8 mouse cellular contexts compared by ENCODE assay signal in the genomic region with DNA sequence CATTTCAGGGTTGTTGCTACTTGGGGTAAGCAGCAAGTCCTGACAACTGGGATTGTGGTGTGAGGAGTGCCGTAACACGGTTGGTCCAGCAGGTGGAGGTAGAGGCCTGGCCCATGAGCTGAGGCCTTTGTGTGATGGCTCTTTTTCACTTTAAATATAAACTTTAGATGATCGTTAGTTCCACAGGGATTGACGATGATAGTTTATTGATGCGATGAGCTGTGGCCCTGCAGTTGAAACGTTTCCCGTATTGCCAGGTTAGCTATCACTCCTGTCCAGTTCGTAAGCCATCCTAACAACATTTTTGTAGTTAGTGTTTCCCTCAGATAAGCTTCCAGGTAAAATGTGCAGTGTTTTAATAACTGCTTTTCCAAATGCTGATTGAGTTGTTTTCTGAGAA. TPM values are rescaled to one million over a fixed set of nuclear protein-coding genes. Genes with fewer than 3 reads are reported as not detected.
DNase-seq lines count a peak whose midpoint lies in the region; ATAC-seq and TF ChIP-seq lines count a peak whose summit lies in the region.

No protein-coding gene starts in this region.

- WGBS in forebrain, embryonic 11.5 days: 75% methylated on average over 8 of the region's 8 CpGs
- 68% methylated on average over 8 of the region's 8 CpGs for WGBS in hindbrain, postnatal 0 days
- WGBS in thymus, adult 2 months: 44% methylated on average over 8 of the region's 8 CpGs

- no peaks in the 10 kb centered on the region for H3K9me3 ChIP-seq in forebrain, embryonic 11.5 days (ENCODE audit: control insufficient read depth, low read length)
- no peaks in the 10 kb centered on the region for H3K9me3 ChIP-seq in hindbrain, postnatal 0 days (ENCODE audit: low read length)

- H3K27me3 ChIP-seq in forebrain, embryonic 11.5 days (ENCODE audit: control insufficient read depth, insufficient read depth, low read length): no peaks in the 10 kb centered on the region
- H3K27me3 ChIP-seq in hindbrain, postnatal 0 days (ENCODE audit: insufficient read depth, low read length): no peaks in the 10 kb centered on the region
- no peaks in the 10 kb centered on the region for H3K27me3 ChIP-seq in thymus, adult 2 months (ENCODE audit: control insufficient read depth, insufficient read depth, low read length)

- H3K36me3 ChIP-seq in forebrain, embryonic 11.5 days (ENCODE audit: control insufficient read depth, insufficient read depth, low read length): peaks cover 2% of the 10 kb centered on the region
- H3K36me3 ChIP-seq in hindbrain, postnatal 0 days (ENCODE audit: insufficient read depth, low read length): 0 out of 2 replicates have a peak, but pooled peaks cover 5% of the 10 kb centered on the region
- no peaks in the 10 kb centered on the region for H3K36me3 ChIP-seq in thymus, adult 2 months (ENCODE audit: control insufficient read depth, insufficient read depth, low read length)

- TF ChIP-seq POLR2A in brain, embryonic 14.5 days (IDR thresholded peaks at IDR 0.05; ENCODE audit: borderline replicate concordance, extremely low read depth, insufficient read depth, insufficient read length, poor library complexity, severe bottlenecking): no peak
- TF ChIP-seq POLR2A in thymus, adult 2 months (IDR thresholded peaks at IDR 0.05; ENCODE audit: control insufficient read depth, extremely low read depth, insufficient read depth, low read length, poor library complexity): no peak

- peak; percentile 87 for TF ChIP-seq CTCF in brain, embryonic 14.5 days (IDR thresholded peaks at IDR 0.05; ENCODE audit: borderline replicate concordance, extremely low read depth, insufficient read depth, insufficient read length)
- peak; percentile 83 for TF ChIP-seq CTCF in hindbrain, postnatal 0 days (IDR thresholded peaks at IDR 0.05; ENCODE audit: low read depth)
- TF ChIP-seq CTCF in thymus, adult 2 months (IDR thresholded peaks at IDR 0.05; ENCODE audit: borderline replicate concordance, control insufficient read depth, extremely low read depth, insufficient read depth, low read length, poor library complexity): peak; percentile 79; the same call in 1 of the 2 replicates

- intact Hi-C loops in left cerebral cortex, postnatal 25 days (cut with DNase I): loop anchor here (2.0 to 5.0 kb wide), 3 partner anchors 47 to 817 kb away; partner anchors contain the start of gene Dcbld2

- no peaks in the 10 kb centered on the region for H3K4me1 ChIP-seq in forebrain, embryonic 11.5 days (replicated peaks; ENCODE audit: control insufficient read depth, insufficient read depth, low read length)
- no peaks in the 10 kb centered on the region for H3K4me1 ChIP-seq in hindbrain, postnatal 0 days (ENCODE audit: insufficient read depth, low read length)
- H3K4me1 ChIP-seq in thymus, adult 2 months (replicated peaks; ENCODE audit: control insufficient read depth, insufficient read depth, low read length): no peaks in the 10 kb centered on the region

- H3K9ac ChIP-seq in forebrain, embryonic 11.5 days (ENCODE audit: low read length): no peak overlapping the region
- no peak overlapping the region for H3K9ac ChIP-seq in hindbrain, postnatal 0 days (replicated peaks; ENCODE audit: low read length)

- ATAC-seq in forebrain, embryonic 11.5 days (replicated peaks; ENCODE audit: low FRiP score): peak; percentile 72
- no peak for ATAC-seq in hindbrain, postnatal 0 days
- ATAC-seq in monocyte, adult 5-6 weeks (replicated peaks; ENCODE audit: insufficient number of reproducible peaks, low FRiP score, low TSS enrichment, poor library complexity, severe bottlenecking): peak; percentile 80

- H3K4me3 ChIP-seq in forebrain, embryonic 11.5 days (ENCODE audit: low read depth, low read length): no peak overlapping the region
- no peak overlapping the region for H3K4me3 ChIP-seq in hindbrain, postnatal 0 days (ENCODE audit: low read length)
- H3K4me3 ChIP-seq in thymus, adult 2 months (ENCODE audit: control insufficient read depth, insufficient read depth, low read length): no peak overlapping the region

- no peak overlapping the region for H3K4me2 ChIP-seq in forebrain, embryonic 11.5 days (ENCODE audit: low read depth, low read length, severe bottlenecking)
- H3K4me2 ChIP-seq in hindbrain, postnatal 0 days (ENCODE audit: low read depth, low read length): no peak overlapping the region

- no peak overlapping the region for H3K27ac ChIP-seq in forebrain, embryonic 11.5 days (ENCODE audit: low read depth, low read length)
- H3K27ac ChIP-seq in hindbrain, postnatal 0 days: no peak overlapping the region
- H3K27ac ChIP-seq in thymus, adult 2 months (ENCODE audit: control insufficient read depth, insufficient read depth, low read length): no peak overlapping the region

- peak; percentile 29 to 32 for DNase-seq in urinary bladder, adult 18-20 months (ENCODE audit: low spot score in 2 of 2)
- DNase-seq in urinary bladder, postnatal 4 days (ENCODE audit: low spot score in 2 of 2): no peak
- peak; percentile 77 for DNase-seq in brain, embryonic 14.5 days (ENCODE audit: low read depth)
- DNase-seq in forebrain, embryonic 11.5 days (ENCODE audit: low spot score): peak; percentile 77
- peak; percentile 55 for DNase-seq in hindbrain, postnatal 0 days (ENCODE audit: low spot score)
- DNase-seq in left cerebral cortex, postnatal 25 days (ENCODE audit: low spot score in 2 of 2): peak; percentile 55 to 58
- peak; percentile 56 for DNase-seq in thymus, adult 2 months

RNA-seq across cellular contexts. Expression of gene Dcbld2, which starts 46.4 kb away (rescaled TPM):
- 20.2 and 31.6 TPM in 2 replicates for polyA plus RNA-seq in brain, embryonic 14.5 days (2012; rRNA removed)
- 14.6 and 16.1 TPM in 2 replicates for polyA plus RNA-seq in forebrain, embryonic 11.5 days (2014; fragmentation: Nextera tagmentation; extraction: Ambion mirVana)
- 28.9 and 37.1 TPM in 2 replicates for total RNA-seq in hindbrain, postnatal 0 days (2014; rRNA removed)
- 3.7 and 4.4 TPM in 2 replicates for polyA plus RNA-seq in hindbrain, postnatal 0 days (2015; fragmentation: Nextera tagmentation; extraction: Ambion mirVana)
- total RNA-seq in left cerebral cortex, postnatal 25 days (2021): 10 to 100 TPM; 24.7 to 26.8 TPM
- 0.48 to 1.8 TPM (median 1.7 TPM) in 3 replicates for total RNA-seq in monocyte, adult 5-6 weeks (2017)
- polyA plus RNA-seq in thymus, adult 2 months (2012; rRNA removed): 2.8 and 3.4 TPM in 2 replicates

Comparison
In these comparisons a context has a peak if more than half of its experiments do, and no peak if none do; other contexts are left out.
1. DNase-seq: peak in urinary bladder, adult 18-20 months (2 of 2), brain, embryonic 14.5 days (single experiment), forebrain, embryonic 11.5 days (single experiment), hindbrain, postnatal 0 days (single experiment), left cerebral cortex, postnatal 25 days (2 of 2) and thymus, adult 2 months (single experiment); none in urinary bladder, postnatal 4 days (0 of 2).
2. Peak in every context shown above with its lines, with median percentiles within 50 percentile points of each other: CTCF ChIP-seq.